Mouse (Mus musculus) ovary, adult 18-20 months (tissue): ENCODE measurements around the gene Phf21a.

ENCODE experiments used
- DNase-seq: peaks from one replicate; pipeline ENCODE4 v3.0.0; 2022; ENCODE audit warnings: low spot score, mixed read lengths

Gene Phf21a

DNA sequence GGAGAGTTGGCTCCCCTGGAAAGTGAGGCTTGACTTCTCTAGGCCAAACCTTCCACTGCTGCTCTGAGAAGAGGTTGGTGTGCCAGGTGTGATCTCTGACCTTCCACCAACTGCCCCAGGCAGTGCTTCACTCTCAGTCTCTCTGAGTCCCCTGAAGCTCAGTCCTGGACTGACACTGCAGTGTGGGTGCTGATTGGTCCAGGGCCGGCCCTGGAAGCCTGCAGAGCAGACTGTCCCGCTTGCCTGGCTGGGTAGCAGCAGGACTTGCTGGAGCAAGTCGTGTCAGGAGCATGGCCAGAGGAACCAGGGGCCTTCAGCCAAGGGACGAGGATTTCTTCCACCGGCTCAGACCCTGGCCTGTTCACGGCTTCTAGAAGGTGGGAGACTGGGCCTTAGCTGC lies 311.8 kb downstream of the Phf21a start:
- DNase-seq, result no peak

DNA sequence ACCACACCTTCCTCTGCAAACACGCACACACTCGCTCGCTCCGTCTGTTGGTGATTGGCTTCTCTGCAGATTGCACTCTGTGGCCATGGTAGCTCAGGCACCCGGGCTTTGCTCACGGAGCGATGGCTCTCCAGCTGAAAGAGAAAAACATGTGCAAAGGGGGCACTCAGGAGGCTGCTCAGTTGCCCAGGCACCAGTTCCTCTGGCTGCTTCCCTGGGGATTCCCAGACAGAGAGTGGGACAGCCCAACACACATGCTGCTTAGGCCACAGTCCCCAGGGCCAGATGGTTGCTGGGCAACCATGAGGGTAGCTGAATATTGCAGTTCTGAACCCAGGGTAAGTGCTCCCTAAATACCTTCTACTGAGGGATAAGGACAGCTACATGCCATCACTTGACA lies 312.8 kb downstream of the Phf21a start:
- DNase-seq, result no peak

DNA sequence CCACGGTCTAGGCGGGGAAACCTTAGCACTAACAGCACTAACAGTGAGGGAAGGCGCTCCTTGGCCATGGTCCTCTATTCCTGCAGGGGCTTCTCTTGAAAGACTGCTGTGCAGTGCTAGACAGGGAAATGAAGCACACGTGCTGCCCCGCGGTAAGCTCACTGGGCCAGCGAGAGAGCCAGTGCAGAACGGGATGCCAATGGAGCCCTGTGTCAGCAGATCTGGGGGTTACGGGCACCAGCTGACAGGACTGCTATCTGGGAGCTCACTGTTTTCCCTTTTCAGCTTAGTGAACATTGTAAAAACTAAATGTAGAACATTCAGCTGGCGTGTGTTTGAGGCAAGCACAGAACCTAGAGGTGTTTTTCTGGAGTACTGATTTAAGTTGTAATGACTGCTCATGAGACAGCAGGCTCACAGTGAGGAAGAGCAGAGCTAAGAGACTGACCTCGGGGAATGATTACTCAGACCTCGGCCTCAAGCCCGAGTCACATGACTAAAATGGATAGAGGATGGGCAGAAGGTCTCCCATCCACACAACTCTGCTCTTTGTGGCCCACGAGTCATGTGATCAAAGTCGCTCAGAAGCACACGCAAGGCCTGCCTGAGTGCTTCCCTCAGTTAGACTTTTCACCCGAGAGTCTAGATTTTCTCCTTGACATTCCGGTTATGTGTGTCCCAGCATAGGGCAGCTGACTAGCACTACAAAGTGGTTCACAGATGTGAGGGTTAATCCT lies 315.6 kb downstream of the Phf21a start:
- DNase-seq, result no peak

DNA sequence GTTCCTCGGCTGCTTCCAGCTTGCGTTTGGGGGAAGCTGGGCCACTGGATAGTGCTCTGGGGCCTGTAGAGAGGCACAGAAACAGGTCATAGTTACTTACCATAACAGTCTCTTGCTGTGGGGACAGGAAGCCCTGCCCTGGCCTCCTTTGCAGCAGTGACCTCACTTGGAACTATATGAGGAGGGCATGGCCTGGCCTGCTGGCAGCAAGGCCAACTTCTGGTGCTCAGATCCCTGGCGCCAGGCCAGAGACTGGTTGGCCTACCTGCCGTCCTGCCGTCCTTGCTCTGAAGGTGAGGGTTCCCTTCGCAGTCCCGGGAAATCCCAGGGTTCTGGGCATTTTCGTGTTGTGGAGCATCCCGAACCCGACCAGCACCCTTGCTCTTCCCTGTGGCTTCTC lies 318.8 kb downstream of the Phf21a start:
- no peak for DNase-seq
